Mouse (Mus musculus): ENCODE results near the gene Ireb2. TPM values are rescaled to one million over a fixed set of nuclear protein-coding genes. Genes with fewer than 3 reads are reported as not detected.
"Not testable (repeated sequence)": the region's sequence is repeated elsewhere in the genome, so short reads cannot be mapped to it uniquely, and the experiment has no call there.

Gene Ireb2
- polyA plus RNA-seq, 1 experiment from 2014 or later, result 62.3 TPM

- H3K4me1 ChIP-seq (ENCODE audit: control insufficient read depth, insufficient read depth, low read length), result no peaks in the 10 kb centered on the region
- no peak overlapping the region for H3K4me3 ChIP-seq (replicated peaks; ENCODE audit: low read depth, low read length)
- WGBS, result 88% methylated on average over 1 of the region's 1 CpGs
- no peaks in the 10 kb centered on the region for H3K36me3 ChIP-seq (ENCODE audit: control insufficient read depth, insufficient read depth, low read length)
- no peak overlapping the region for H3K27ac ChIP-seq (replicated peaks; ENCODE audit: low read depth, low read length)
- H3K27me3 ChIP-seq (ENCODE audit: control insufficient read depth, insufficient read depth, low read length), result no peaks in the 10 kb centered on the region
- ATAC-seq (ENCODE audit: low FRiP score, low TSS enrichment), result no peak
- H3K9me3 ChIP-seq (ENCODE audit: control insufficient read depth, low read length), result no peaks in the 10 kb centered on the region
- no peak overlapping the region for H3K9ac ChIP-seq (replicated peaks; ENCODE audit: low read length)
- H3K4me2 ChIP-seq (ENCODE audit: low read length), result no peak overlapping the region
- DNase-seq, result no peak
Observed at GRCm38 (mm10) chr9:54840145-54840544, 23.4 kb upstream of the Ireb2 start.

DNA sequence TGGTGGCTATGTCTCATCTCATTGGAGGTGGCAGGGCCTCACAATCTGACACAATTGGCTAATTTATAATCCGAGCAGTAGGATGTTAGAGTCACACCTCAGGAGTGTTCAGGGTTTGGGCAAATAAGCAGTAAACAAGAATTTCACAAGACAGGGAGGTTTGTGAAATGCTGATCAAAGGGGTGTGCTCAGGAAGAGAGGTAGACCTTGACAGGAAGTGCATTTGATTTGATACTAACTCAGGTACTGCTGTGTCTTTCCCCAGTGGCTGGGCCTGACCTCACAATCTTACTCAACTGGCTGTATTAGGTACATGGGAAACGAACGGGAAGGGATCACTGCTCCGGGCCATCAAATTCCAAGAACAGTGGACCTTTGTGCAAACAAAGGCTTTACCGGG is 21.3 kb upstream of the Ireb2 start:
- no peak overlapping the region for H3K4me3 ChIP-seq (replicated peaks; ENCODE audit: low read depth, low read length)
- no peaks in the 10 kb centered on the region for H3K4me1 ChIP-seq (ENCODE audit: control insufficient read depth, insufficient read depth, low read length)
- no peaks in the 10 kb centered on the region for H3K27me3 ChIP-seq (ENCODE audit: control insufficient read depth, insufficient read depth, low read length)
- no peaks in the 10 kb centered on the region for H3K9me3 ChIP-seq (ENCODE audit: control insufficient read depth, low read length)
- no peak overlapping the region for H3K9ac ChIP-seq (replicated peaks; ENCODE audit: low read length)
- H3K4me2 ChIP-seq (ENCODE audit: low read length), result no peak overlapping the region
- no peaks in the 10 kb centered on the region for H3K36me3 ChIP-seq (ENCODE audit: control insufficient read depth, insufficient read depth, low read length)
- DNase-seq, result no peak
- WGBS, result 87% methylated on average over 5 of the region's 5 CpGs
- no peak for ATAC-seq (ENCODE audit: low FRiP score, low TSS enrichment)
- H3K27ac ChIP-seq (replicated peaks; ENCODE audit: low read depth, low read length), result no peak overlapping the region

- no peak overlapping the region for H3K9ac ChIP-seq (replicated peaks; ENCODE audit: low read length)
- no peaks in the 10 kb centered on the region for H3K9me3 ChIP-seq (ENCODE audit: control insufficient read depth, low read length)
- H3K36me3 ChIP-seq (ENCODE audit: control insufficient read depth, insufficient read depth, low read length), result no peaks in the 10 kb centered on the region
- H3K4me1 ChIP-seq (ENCODE audit: control insufficient read depth, insufficient read depth, low read length), result no peaks in the 10 kb centered on the region
- H3K4me2 ChIP-seq (ENCODE audit: low read length), result no peak overlapping the region
- H3K4me3 ChIP-seq (replicated peaks; ENCODE audit: low read depth, low read length), result no peak overlapping the region
- 73% methylated on average over 6 of the region's 6 CpGs for WGBS
- ATAC-seq (ENCODE audit: low FRiP score, low TSS enrichment), result no peak
- no peaks in the 10 kb centered on the region for H3K27me3 ChIP-seq (ENCODE audit: control insufficient read depth, insufficient read depth, low read length)
- no peak overlapping the region for H3K27ac ChIP-seq (replicated peaks; ENCODE audit: low read depth, low read length)
- no peak for DNase-seq
Observed at GRCm38 (mm10) chr9:54843887-54844286, 19.7 kb upstream of the Ireb2 start.

GRCm38 (mm10) chr9:54844556-54845176 is 18.9 kb upstream of the Ireb2 start:
- H3K4me3 ChIP-seq (replicated peaks; ENCODE audit: low read depth, low read length), result no peak overlapping the region
- 71% methylated on average over 3 of the region's 3 CpGs for WGBS
- no peaks in the 10 kb centered on the region for H3K27me3 ChIP-seq (ENCODE audit: control insufficient read depth, insufficient read depth, low read length)
- ATAC-seq (ENCODE audit: low FRiP score, low TSS enrichment), result no peak
- no peak overlapping the region for H3K9ac ChIP-seq (replicated peaks; ENCODE audit: low read length)
- no peaks in the 10 kb centered on the region for H3K9me3 ChIP-seq (ENCODE audit: control insufficient read depth, low read length)
- no peak overlapping the region for H3K4me2 ChIP-seq (ENCODE audit: low read length)
- H3K36me3 ChIP-seq (ENCODE audit: control insufficient read depth, insufficient read depth, low read length), result no peaks in the 10 kb centered on the region
- DNase-seq, result no peak
- H3K4me1 ChIP-seq (ENCODE audit: control insufficient read depth, insufficient read depth, low read length), result no peaks in the 10 kb centered on the region
- no peak overlapping the region for H3K27ac ChIP-seq (replicated peaks; ENCODE audit: low read depth, low read length)

DNA sequence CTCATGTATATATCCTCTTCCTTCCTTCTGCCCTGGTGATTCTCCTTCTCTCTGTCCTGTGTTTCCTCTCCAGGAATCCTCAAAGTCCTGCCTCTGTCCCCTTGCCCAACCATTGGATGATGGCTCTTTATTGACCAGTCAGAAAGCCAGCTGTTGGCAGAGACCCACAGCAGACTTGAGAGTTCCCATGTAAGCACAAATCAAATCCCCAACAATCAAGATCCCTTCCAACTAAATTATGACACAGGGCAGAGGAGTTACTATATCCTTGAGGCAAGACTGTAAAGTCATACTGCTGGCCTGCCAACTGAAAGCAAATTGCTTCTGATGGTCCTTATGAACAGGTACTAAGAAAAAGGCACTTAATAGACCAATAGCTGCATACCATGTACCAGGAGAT is 15.4 kb upstream of the Ireb2 start:
- Histone ChIP-seq H3K9ac (replicated peaks; ENCODE audit: low read length) (no peak overlapping the region), H3K4me2 (ENCODE audit: low read length) (no peak overlapping the region), H3K27me3 (ENCODE audit: control insufficient read depth, insufficient read depth, low read length) (no peaks in the 10 kb centered on the region), H3K9me3 (ENCODE audit: control insufficient read depth, low read length) (no peaks in the 10 kb centered on the region), H3K4me1 (ENCODE audit: control insufficient read depth, insufficient read depth, low read length) (no peaks in the 10 kb centered on the region), H3K27ac (replicated peaks; ENCODE audit: low read depth, low read length) (no peak overlapping the region), H3K36me3 (ENCODE audit: control insufficient read depth, insufficient read depth, low read length) (no peaks in the 10 kb centered on the region), H3K4me3 (replicated peaks; ENCODE audit: low read depth, low read length) (no peak overlapping the region)
- ATAC-seq (ENCODE audit: low FRiP score, low TSS enrichment), result no peak
- DNase-seq, result no peak

DNA sequence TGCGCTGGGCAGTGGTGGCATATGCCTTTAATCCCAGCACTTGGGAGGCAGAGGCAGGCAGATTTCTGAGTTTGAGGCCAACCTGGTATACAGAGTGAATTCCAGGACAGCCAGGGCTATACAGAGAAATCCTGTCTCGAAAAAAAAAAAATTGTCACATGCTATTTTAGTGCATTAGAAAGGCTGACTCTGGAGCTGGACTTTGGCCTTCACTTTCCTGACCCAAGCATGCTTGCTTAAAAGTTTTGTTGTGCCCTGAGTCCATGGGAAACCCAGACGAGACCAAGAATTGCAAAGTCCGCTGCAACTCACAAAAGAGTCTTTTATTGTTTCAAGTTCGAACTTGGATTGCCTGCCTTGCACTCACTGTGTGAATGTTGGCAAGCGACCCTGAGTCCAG is 10.6 kb upstream of the Ireb2 start:
- H3K4me1 ChIP-seq (ENCODE audit: control insufficient read depth, insufficient read depth, low read length); H3K27ac ChIP-seq (replicated peaks; ENCODE audit: low read depth, low read length); ATAC-seq (ENCODE audit: low FRiP score, low TSS enrichment); H3K9ac ChIP-seq (replicated peaks; ENCODE audit: low read length); H3K4me2 ChIP-seq (ENCODE audit: low read length); H3K36me3 ChIP-seq (ENCODE audit: control insufficient read depth, insufficient read depth, low read length); H3K27me3 ChIP-seq (ENCODE audit: control insufficient read depth, insufficient read depth, low read length); H3K9me3 ChIP-seq (ENCODE audit: control insufficient read depth, low read length); H3K4me3 ChIP-seq (replicated peaks; ENCODE audit: low read depth, low read length); DNase-seq: not testable (repeated sequence)
- 81% methylated on average over 6 of the region's 6 CpGs for WGBS

- WGBS, result 76% methylated on average over 4 of the region's 4 CpGs
- Histone ChIP-seq H3K9me3 (ENCODE audit: control insufficient read depth, low read length) (no peaks in the 10 kb centered on the region), H3K36me3 (ENCODE audit: control insufficient read depth, insufficient read depth, low read length) (no peaks in the 10 kb centered on the region), H3K9ac (replicated peaks; ENCODE audit: low read length) (no peak overlapping the region), H3K4me1 (ENCODE audit: control insufficient read depth, insufficient read depth, low read length) (0 out of 2 replicates have a peak, but pooled peaks cover 4% of the 10 kb centered on the region), H3K27me3 (ENCODE audit: control insufficient read depth, insufficient read depth, low read length) (no peaks in the 10 kb centered on the region), H3K27ac (replicated peaks; ENCODE audit: low read depth, low read length) (no peak overlapping the region), H3K4me3 (replicated peaks; ENCODE audit: low read depth, low read length) (no peak overlapping the region), H3K4me2 (ENCODE audit: low read length) (no peak overlapping the region)
- no peak for ATAC-seq (ENCODE audit: low FRiP score, low TSS enrichment)
- DNase-seq, result no peak
Observed at GRCm38 (mm10) chr9:54853619-54854018, 10.0 kb upstream of the Ireb2 start.

DNA sequence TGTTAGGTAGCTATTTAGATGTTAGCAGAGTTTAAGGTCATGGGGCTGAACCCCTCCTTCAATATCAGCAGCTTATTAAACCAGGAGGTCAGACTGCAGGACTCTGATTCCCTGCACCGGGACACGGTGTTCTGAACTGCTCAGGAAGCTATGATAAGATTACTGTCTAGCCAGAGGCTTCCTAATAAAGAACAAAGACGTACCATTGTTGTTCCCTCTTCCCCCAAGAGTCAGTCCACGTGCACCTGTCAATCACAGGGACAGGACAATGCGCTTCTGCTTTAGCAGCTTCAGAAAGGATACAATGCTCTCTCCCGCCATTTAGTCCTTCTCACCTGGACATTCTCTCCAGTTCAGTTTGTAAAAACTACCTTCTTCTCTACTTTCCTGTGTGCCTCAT is 8.0 kb upstream of the Ireb2 start:
- Histone ChIP-seq H3K27ac (replicated peaks; ENCODE audit: low read depth, low read length) (no peak overlapping the region), H3K27me3 (ENCODE audit: control insufficient read depth, insufficient read depth, low read length) (no peaks in the 10 kb centered on the region), H3K4me1 (ENCODE audit: control insufficient read depth, insufficient read depth, low read length) (0 out of 2 replicates have a peak, but pooled peaks cover 4% of the 10 kb centered on the region), H3K4me2 (ENCODE audit: low read length) (no peak overlapping the region), H3K4me3 (replicated peaks; ENCODE audit: low read depth, low read length) (no peak overlapping the region), H3K9me3 (ENCODE audit: control insufficient read depth, low read length) (no peaks in the 10 kb centered on the region), H3K36me3 (ENCODE audit: control insufficient read depth, insufficient read depth, low read length) (no peaks in the 10 kb centered on the region), H3K9ac (replicated peaks; ENCODE audit: low read length) (no peak overlapping the region)
- ATAC-seq (ENCODE audit: low FRiP score, low TSS enrichment), result no peak
- WGBS, result 12% methylated on average over 6 of the region's 6 CpGs
- no peak for DNase-seq

DNA sequence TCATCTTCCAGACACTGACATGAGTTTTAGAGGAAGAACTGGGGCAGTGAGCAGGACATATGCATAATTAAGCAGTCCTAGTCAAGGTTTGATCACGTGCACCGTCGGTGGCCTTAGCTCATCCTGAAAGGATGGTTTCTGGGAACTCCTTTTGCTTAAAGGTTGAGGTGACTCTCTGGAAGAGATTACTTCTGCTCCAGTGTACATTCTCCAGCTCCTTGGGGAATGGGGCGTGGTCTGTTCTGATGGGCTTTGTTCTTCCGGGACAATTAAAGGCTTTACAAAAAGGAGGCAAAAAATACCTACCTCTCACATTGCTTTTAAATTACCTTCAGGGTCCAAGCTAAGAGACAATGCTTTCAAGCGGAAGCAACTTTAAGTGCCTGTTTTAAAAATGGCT is 7.5 kb upstream of the Ireb2 start:
- Histone ChIP-seq H3K9ac (replicated peaks; ENCODE audit: low read length) (no peak overlapping the region), H3K27ac (replicated peaks; ENCODE audit: low read depth, low read length) (no peak overlapping the region), H3K4me2 (ENCODE audit: low read length) (no peak overlapping the region), H3K36me3 (ENCODE audit: control insufficient read depth, insufficient read depth, low read length) (no peaks in the 10 kb centered on the region), H3K4me1 (ENCODE audit: control insufficient read depth, insufficient read depth, low read length) (0 out of 2 replicates have a peak, but pooled peaks cover 4% of the 10 kb centered on the region), H3K9me3 (ENCODE audit: control insufficient read depth, low read length) (no peaks in the 10 kb centered on the region), H3K27me3 (ENCODE audit: control insufficient read depth, insufficient read depth, low read length) (no peaks in the 10 kb centered on the region), H3K4me3 (replicated peaks; ENCODE audit: low read depth, low read length) (no peak overlapping the region)
- 77% methylated on average over 6 of the region's 6 CpGs for WGBS
- ATAC-seq (ENCODE audit: low FRiP score, low TSS enrichment) (no peak), DNase-seq (no peak)
